Mouse (Mus musculus) left cerebral cortex, postnatal 25 days (tissue): ENCODE results near the gene Padi4. TPM values are rescaled to one million over a fixed set of nuclear protein-coding genes. Genes with fewer than 3 reads are reported as not detected.

Experiments
- DNase-seq, 2 experiments: peaks; one replicate each; pipeline ENCODE4 v3.0.0; 2022; ENCODE audit warnings: low spot score in 2 of 2, mixed read lengths in 1 of 2
- intact Hi-C: fragments of 180-260 bp; cut with DNase I; formaldehyde crosslinking; loops from one replicate; pipeline ENCODE4 v1.15.1; 2025
- total RNA-seq, 2 experiments: library from RNA; stranded (reverse); gene quantifications; 2 replicates each; pipeline ENCODE4 v1.2.3; 2021

Gene Padi4
- total RNA-seq, 2 experiments from 2014 or later: not detected

DNA sequence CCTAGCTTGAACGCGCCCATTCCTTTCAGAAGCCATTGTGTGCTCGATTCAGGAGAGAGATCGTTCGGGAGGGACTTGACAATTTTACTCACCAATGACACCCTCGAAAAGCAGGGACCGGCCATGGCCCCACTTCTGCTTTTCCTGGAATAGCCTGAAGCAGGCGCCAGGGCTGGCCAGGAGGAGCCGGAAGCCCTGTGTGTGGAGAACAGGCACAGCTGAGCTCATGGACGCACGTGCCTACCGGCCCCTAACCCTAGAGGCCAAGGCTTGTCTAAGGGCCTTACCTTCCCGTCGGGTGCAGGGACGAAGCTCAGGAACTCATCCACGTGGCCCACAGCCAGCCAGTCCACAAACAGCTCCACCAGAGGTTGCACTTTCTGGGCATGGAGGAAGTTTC, 17.0 kb upstream of the Padi4 start:
- no peak for DNase-seq
- intact Hi-C loops: no loop called here

DNA sequence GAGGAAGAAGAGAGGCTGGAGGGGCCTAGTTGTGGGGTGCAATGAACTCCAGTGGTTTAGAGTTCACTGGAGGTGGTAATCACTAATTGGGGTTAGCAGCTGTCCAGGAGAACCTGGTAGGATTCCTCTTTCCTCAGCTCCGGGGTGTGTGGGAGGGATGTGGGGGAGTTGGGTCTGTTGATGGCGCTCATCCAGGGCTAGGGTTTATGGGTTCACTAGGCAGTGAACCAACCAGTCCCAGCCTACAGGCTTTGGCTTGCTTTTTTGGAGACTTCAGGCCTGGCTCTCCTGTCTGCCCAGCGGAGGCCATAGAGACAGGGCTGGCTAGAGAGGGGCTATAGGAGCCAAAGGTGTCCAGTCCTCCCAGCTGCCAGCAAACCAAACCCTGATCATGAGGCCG, 15.9 kb upstream of the Padi4 start:
- DNase-seq: no peak
- intact Hi-C loops: no loop called here

DNA sequence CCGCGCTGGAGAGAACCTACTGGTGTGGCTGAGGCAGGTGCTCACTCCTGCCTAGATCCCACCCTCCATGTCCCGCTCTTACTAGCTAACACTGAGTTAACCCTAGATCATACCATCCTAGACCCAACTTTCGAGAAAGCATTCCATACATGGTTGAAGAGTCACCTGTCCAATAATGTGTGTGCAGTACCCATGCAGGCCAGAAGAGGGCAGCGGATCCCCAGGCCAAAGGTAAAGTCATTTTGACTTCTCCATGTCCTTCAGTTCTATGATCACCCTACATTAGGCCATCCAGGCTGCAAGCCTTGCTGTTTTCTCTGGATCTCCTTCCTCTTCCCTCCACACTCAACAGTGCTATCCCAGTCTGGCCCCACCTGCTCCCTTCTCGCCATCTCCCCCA, 14.9 kb upstream of the Padi4 start:
- DNase-seq: peak; percentile 9 to 28
- intact Hi-C loops: no loop called here

DNA sequence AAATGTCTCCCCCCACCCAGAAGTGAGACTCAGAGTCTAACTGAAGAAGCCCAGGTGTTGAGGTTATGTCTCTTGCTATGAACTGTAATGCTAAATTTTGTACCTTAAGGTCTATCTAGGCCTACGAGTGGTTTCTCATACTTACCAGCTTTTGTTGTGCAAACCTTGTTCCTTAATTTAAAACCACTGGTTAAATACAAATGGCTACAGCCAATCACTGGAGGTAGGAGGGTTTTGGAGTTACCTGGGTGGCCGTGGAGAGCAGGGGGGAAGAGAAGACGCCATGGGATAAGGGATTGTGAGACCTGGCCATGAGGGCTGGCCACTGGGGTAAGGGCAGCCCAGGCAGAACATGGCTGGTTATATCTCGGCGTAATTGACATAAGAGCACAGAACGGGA, 14.2 kb upstream of the Padi4 start:
- DNase-seq: no peak
- intact Hi-C loops: no loop called here

DNA sequence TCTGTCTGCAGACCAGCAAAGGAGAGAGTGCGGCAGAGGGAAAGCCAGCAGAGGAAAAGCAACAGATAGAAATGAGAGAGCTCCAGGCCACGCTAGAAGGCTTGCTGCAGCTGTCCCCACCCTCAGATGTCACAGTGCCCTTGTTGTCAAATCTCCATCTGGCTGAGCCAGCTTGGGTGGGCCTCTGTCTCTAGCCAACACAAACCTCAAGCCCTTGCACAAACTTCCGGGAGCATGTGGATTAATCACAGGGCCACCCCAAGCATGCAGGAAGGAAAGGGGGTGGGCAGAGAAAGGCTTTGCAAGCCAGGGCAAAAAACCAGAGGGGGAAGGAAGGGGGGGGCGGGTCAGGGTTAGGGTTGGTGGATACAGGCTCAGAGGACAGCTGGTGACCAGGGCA, 13.4 kb upstream of the Padi4 start:
- intact Hi-C loops: no loop called here

DNA sequence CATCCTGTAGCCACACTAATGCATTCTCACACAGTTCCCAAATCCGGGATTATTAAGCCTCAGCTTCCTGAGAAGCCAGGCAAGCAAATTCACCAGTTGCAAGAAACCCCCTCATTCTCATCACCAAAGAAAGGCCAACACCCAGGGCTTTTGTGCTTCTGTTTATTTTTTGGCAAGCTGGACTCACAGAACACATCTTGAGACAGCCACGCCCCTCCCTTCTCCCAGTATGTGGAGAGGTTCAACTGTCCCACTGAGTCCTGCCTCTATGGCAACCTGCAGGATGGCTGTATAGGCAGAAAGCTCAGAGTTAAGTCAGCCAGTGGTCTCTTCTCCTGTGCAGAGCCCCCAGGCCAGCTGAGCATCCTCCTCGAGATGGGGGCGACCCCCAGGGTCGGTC, 11.2 kb upstream of the Padi4 start:
- intact Hi-C loops: no loop called here
- DNase-seq: no peak

More for the DNA sequence above, 13.4 kb upstream of the Padi4 start:
- no peak for DNase-seq

DNA sequence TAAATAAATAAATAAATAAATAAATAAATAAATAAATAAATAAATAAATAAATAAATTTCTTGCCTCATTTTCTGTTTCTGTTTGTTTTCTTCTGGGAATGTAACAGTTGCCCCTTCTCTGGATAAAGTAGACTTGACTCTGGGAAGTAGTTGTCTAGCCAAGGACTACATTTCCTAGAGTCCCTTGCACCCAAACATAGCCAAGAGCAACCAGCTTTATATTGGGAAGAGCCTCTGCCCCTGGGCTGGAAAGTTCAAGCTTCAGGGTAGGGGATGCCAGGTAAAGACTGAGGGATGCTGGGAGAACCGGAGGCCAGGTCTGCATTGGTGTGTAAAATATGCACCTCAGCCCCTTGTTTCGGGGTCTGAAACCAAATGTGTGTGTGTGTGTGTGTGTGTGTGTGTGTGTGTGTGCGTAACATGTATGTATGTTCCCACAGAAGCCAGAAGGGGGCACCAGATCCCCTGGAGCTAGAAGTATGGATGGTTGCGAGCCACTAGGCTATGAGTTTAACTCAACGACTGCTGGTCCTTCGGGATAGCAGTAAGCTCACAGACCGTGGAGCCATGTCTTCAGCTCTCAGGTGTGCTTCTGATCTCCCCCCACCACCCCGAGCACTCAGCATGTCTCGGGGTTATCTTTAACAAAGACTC, 10.4 kb upstream of the Padi4 start:
- intact Hi-C loops: no loop called here
- DNase-seq: no peak

DNA sequence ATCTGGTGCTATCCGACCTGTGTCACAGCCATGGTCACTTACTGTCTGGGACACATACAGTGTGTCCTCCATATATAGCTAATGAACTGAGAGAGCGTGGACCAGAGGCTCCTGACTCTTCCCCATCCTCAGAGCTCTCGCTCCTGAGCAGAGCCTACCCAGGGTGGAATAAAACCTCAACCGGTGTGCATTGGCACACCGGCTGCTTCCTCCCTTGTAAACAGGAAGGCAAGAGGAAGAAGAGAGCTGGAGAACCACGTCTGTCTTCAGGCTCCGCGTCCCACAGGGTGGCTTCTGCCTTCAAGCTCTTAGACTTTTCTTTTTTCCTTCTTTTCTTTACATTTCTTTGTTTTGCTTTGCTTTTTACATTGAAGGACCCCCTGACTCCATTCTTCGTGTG, 8.8 kb upstream of the Padi4 start:
- DNase-seq: no peak
- intact Hi-C loops: no loop called here

DNA sequence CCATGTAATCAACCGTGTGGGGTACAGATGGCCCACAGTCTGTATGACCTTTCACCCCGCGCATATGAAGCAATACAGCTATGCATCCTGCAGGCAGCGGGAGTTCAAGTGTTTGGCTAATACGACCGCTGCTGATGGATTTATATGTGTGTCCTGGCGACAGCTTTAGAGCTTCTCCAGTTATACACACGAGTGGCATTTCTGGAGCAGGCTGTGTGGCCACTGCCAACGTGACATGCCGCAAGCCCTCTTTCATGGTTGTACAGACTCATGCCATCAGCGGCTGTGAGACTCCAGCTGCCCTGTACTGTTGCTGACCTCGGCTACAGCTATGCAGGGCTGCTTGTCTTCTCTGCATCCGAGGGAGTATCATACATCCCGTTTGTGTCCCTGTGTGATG, 6.5 kb upstream of the Padi4 start:
- intact Hi-C loops: no loop called here

DNA sequence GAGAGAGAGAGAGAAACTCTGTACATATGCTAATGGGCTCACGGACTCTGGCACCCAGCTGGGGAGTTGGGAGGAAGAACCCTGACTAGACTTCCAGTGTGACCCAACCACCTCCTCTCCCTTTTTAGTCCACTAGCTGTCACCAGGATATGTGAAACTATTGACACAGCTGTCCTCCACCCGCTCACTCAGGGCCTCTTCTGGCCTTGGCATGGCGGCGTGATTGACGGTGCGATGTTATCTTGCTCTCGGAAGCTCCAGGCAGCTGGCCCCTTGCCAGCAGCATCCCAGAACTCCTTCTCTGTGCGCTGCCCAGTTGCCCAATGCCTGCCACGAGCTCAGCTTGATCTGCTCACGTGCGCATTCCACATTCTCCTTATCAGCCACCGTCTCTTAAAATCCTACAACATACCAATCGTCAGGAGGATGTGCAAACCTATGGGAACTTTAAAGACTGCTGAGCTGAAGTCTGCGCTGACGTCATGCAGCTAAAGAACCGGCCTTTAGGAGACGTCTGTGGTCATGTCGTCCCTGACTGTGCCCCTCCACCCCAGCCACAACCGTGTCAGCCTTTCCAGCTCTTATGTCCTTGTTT, 5.9 kb upstream of the Padi4 start:
- intact Hi-C loops: no loop called here
- peak in 1 of 2 experiments; percentile 8 for DNase-seq

More for the DNA sequence above, 6.5 kb upstream of the Padi4 start:
- no peak for DNase-seq

DNA sequence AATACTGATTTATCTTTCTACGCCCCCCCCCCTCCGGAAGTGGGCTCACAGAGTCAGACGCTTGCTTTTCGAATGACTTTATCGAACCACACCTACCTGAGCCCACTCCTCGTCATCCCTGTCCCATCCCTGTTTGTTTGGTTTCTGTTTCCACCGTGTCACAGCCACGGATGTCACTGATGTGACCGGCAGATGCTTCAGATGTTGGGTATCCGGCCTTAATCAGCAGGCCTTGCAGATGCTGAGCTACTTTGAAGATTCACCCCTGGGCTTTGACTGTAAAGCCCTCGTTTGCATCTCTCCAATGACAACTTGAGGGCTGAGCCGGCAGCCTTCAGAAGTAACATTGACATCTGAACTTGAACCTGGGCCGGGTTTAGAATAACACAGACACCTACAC, 2.6 kb upstream of the Padi4 start:
- no peak for DNase-seq
- intact Hi-C loops: no loop called here

DNA sequence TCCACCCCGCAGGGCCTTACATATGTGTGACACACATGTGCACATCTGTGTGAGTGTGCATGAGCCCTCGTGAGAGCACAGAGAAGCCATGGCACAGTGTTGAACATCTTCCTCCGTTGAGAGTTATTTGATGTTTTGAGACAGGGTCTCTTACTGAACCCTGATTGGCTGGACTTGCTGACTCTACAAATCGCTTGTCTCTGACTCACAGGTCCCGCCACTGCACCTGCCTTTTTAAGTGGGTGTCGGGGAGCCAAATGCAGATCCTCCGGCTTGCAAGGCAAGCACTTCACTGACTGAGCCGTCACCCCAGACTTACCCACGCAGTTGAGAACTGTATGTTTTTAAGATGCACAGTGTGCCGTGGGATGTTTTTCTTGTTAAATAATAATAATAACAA, 1.8 kb upstream of the Padi4 start:
- intact Hi-C loops: no loop called here
- DNase-seq: no peak

DNA sequence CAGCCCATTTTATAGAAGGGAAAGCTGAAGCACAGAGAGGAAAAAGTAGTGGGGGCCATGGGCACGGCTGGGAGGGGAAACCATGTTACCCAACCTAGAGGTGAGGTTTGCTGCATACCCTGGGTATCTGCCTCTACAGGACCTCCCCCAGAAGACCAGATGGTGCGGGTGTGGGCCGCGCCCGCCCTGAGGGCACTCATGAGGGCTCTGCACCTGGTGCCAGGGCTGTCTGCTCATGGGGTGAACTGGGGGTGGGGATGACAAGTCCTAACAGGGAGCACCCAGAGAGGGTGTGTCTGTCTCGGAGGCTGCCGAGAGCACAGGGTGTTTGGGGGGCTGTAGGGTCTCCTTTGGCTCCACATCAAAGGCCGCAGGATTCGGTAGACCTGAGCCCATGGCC, 857 bp upstream of the Padi4 start:
- intact Hi-C loops: no loop called here
- DNase-seq: no peak

DNA sequence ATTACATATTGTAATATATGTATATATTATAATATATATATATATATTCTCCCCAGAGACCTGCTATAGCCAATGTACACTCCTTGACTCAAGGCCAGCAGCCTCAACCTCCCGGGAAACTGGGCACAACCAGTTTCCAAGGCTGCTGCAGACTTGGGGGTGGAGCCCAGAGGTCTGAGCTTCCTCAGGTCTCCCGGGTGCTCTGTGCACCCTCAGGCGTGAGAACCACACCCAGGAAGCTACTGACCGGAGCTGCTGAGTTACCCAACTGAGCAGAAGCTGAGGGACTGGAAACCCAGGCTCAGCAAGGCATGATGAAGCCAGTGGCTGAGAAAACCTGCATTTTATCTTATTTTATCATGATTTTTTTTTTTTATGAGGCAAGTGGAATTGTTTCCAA, 2.9 kb downstream of the Padi4 start:
- DNase-seq: no peak
- intact Hi-C loops: no loop called here

DNA sequence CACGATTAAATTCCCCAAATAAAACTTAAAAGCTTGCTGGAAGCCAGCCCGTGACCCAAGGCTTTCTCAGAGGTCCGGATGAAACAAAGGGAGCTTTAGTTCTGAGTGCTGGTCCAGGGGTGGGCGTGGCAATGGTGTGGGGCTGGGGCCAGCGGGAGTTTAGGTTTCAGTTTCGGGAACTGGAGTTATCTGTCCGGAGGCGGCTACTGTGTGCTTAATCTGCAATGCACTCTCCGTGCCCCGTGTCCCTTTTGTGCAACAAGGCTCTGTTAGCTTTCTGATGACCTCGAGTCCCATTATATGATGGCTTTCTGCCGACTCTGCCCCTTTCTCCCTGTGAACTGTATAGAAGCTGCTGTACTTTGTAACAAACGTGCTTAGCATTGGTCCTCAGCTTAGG, 3.6 kb downstream of the Padi4 start:
- DNase-seq: no peak

DNA sequence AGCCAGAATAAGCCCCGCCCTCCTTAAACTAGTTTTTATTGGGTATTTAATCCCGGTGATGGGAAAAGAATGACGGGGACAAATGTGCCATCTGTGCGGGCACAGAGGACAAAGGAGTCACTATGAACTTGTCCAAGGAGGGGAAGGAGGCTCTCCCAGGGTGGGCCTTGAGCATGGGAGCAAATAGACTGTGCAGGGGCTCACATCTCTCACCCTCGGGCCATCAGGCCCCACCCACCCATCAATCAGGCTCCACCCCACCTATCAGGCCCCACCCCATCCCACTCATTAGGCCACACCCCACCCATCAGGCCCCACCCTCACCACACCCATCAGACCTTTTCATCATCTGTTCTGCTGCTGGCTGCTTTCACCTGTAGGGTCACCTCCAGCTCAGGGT, 5.1 kb downstream of the Padi4 start:
- intact Hi-C loops: no loop called here
- no peak for DNase-seq

More for the DNA sequence above, 3.6 kb downstream of the Padi4 start:
- intact Hi-C loops: no loop called here

DNA sequence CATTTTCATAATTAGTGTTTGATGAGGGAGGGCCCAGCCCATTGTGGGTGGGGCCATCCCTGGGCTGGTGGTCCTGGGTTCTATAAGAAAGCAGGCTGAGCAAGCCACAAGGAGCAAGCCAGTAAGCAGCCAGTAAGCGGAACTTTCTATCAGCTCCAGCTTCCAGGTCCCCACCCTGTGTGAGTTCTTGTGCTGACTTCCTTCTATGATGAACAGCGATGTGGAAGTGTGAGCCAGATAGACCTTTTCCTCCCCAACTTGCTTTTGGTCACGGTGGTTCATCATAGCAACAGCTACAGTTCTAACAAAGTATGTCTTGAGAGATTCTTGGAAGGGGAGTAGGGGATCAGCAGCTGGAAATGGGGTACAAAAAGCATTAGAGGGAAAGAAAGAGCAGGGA, 8.1 kb downstream of the Padi4 start:
- intact Hi-C loops: no loop called here
- no peak for DNase-seq

DNA sequence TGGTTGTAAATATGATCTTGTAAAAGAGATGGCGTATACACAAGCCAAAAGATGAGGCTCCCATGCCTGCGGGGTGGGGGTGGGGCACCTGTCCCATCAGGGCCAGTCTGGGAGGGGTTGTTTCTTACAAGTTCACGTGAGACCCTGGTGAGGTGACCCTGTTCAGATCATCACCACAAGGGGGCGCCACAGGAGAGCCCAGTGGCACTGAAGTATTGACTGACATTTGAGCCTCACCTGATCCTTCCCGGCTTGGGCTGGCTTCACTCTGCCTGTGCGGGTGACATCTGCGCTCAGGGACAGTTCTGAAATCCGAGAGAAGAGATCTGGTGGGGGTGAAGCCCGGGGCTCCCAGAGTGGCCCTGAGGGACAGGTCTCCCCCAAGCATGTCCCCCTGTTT, 10.9 kb downstream of the Padi4 start:
- DNase-seq: peak in 1 of 2 experiments; percentile 11
- intact Hi-C loops: loop anchor here (5.0 kb wide), 1 partner anchor 194 kb away; no protein-coding TSS in a partner anchor

DNA sequence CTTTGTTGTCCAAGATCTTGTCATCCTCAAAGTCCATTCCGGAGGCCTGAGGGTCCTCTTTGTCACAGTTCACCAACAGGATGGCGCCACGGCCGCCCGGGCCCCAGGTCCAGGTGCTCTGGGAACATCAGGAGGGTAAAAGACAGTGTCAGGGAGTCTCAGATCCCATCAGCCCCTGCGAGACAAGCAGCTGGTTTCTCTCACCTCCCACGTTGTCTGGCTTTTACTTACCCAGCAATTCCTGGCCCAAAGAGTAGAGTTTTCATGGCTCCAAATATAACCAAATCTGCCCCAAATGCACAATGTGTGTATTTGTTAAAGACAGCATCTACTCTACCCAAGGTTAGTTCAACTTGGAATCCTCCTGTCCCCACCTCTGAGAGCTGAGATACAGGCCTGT, 12.4 kb downstream of the Padi4 start:
- intact Hi-C loops: loop anchor here (5.0 kb wide), 1 partner anchor 196 kb away; no protein-coding TSS in a partner anchor
- DNase-seq: no peak

DNA sequence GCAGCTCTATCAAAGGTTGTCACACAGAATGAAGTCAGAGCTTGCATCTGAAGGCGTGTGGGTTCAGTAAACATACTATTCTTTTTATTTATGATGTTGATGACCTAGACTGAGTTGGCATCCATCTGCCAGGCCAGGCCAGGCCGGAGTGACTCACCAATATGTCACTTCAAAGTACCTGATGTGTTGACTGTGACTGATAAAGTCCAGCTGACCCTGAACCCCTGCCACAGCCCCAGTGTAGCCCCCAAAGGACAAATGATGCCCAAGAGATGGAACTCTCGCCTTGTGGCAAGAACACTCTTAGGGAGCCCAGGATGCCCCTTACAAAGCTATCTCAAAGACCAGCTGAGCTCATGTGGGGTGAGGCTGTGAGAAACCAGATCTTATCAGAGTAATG, 18.2 kb downstream of the Padi4 start:
- intact Hi-C loops: no loop called here
- no peak for DNase-seq

DNA sequence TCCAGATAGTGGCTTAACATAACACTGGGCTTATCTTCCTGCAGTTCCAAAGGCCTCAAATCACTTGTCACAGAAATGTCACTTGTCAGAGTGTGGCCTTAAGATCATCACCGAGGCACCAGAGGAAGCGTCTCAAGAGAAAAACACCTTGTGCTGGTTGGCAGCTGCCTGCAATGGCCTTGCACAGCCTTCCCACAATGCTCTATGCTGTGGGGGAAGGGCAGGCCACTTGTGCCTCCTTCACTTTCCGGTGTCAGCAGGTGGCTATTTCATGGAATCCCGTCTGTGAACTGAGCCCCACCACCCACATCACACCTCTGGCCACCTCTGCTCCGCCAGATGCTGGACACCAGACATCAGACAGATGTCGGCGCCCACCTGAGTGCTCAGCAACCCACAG, 20.7 kb downstream of the Padi4 start:
- intact Hi-C loops: no loop called here
- no peak for DNase-seq

DNA sequence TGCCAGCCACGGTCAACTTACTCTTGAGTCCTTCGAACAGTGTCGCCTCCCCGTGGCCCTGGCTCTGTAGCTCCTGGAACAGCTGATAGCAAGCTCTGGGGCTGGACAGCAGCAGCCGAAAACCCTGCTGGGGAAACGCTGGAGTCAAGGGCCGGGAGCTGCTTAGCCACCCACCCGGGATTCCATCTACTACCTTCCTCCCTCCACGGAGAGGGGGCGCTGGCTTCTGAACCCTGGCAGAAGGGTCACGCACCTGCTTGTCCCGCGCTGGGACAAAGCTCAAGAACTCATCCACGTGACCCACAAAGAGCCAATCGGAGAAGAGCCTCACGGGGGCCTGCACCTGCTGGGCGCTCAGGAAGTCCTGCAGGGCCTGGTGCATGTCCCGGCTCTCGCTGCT, 23.7 kb downstream of the Padi4 start:
- DNase-seq: no peak
- intact Hi-C loops: no loop called here
